Mouse (Mus musculus) MEL (cell line): ENCODE results near the gene Sort1. TPM values are rescaled to one million over a fixed set of nuclear protein-coding genes. Genes with fewer than 3 reads are reported as not detected.
A peak's percentile ranks its signal among the peaks of the same experiment; 100 is the strongest.

ENCODE experiments used
- DNase-seq: peaks from one replicate; pipeline ENCODE4 v3.0.0; 2011; ENCODE audit warnings: low read depth, low spot score
- H3K27ac ChIP-seq: 2 replicates; pipeline ENCODE4 v1.5.1; 2012; ENCODE audit warnings: low read depth, mild to moderate bottlenecking, control low read depth, low read length, moderate library complexity; ENCODE audit not compliant: control insufficient read depth
- H3K27me3 ChIP-seq, 2 experiments: fragments of 150-350 bp in 1 of 2; sonication (generic) in 1 of 2; 2 replicates each; pipeline ENCODE4 v1.6.1; 2012; ENCODE audit warnings: low read length in 2 of 2, mild to moderate bottlenecking in 2 of 2, improper control_type of control experiment in 1 of 2, moderate library complexity in 1 of 2; ENCODE audit not compliant: insufficient read depth in 2 of 2, control insufficient read depth in 1 of 2
- H3K36me3 ChIP-seq, 2 experiments: 2 replicates each; pipeline ENCODE4 v1.6.1; 2012 to 2014; ENCODE audit warnings: low read length in 2 of 2, improper control_type of control experiment in 1 of 2, inconsistent platforms in 1 of 2, mild to moderate bottlenecking in 1 of 2; ENCODE audit not compliant: insufficient read depth in 2 of 2, control insufficient read depth in 1 of 2
- H3K4me1 ChIP-seq, 2 experiments: fragments of 150-350 bp in 1 of 2; sonication (generic) in 1 of 2; 2 replicates each; pipeline ENCODE4 v1.6.1; 2012; ENCODE audit warnings: low read length in 2 of 2, improper control_type of control experiment in 1 of 2, mild to moderate bottlenecking in 1 of 2; ENCODE audit not compliant: insufficient read depth in 2 of 2, control insufficient read depth in 1 of 2
- H3K4me3 ChIP-seq, 2 experiments: fragments of 150-350 bp in 1 of 2; sonication (generic) in 1 of 2; 2 replicates each; pipeline ENCODE4 v1.5.1; 2012; ENCODE audit warnings: low read depth in 2 of 2, low read length in 2 of 2, mild to moderate bottlenecking in 2 of 2, moderate library complexity in 2 of 2, control low read depth in 1 of 2, improper control_type of control experiment in 1 of 2; ENCODE audit not compliant: control insufficient read depth in 1 of 2, insufficient read depth in 1 of 2
- H3K79me2 ChIP-seq: 2 replicates; pipeline ENCODE4 v1.6.1; 2012; ENCODE audit warnings: mild to moderate bottlenecking, low read length, moderate library complexity; ENCODE audit not compliant: control insufficient read depth, poor library complexity, insufficient read depth
- H3K9ac ChIP-seq: 2 replicates; pipeline ENCODE4 v1.6.1; 2012; ENCODE audit warnings: low read depth, mild to moderate bottlenecking, control low read depth, low read length, moderate library complexity; ENCODE audit not compliant: control insufficient read depth, poor library complexity, severe bottlenecking
- H3K9me3 ChIP-seq: fragments of 150-350 bp; sonication (generic); replicated peaks from 2 replicates; pipeline ENCODE4 v1.6.1; 2012; ENCODE audit warnings: mild to moderate bottlenecking, low read length, improper control_type of control experiment, moderate library complexity; ENCODE audit not compliant: insufficient read depth
- CHD1 ChIP-seq: IDR thresholded peaks from 2 replicates; pipeline ENCODE4 v1.6.1; 2012; ENCODE audit warnings: low read depth, mild to moderate bottlenecking, inconsistent platforms, low read length, improper control_type of control experiment
- CTCF ChIP-seq, 3 experiments: IDR thresholded peaks in 2 of 3; conservative IDR thresholded peaks in 1 of 3; 2 replicates each; pipeline ENCODE4 v1.5.1; 2011 to 2012; ENCODE audit warnings: low read length in 3 of 3, low read depth in 2 of 3, mild to moderate bottlenecking in 2 of 3, improper control_type of control experiment in 1 of 3, inconsistent platforms in 1 of 3, mixed read lengths in 1 of 3, moderate library complexity in 1 of 3; ENCODE audit not compliant: control insufficient read depth in 1 of 3, insufficient read depth in 1 of 3, poor library complexity in 1 of 3, severe bottlenecking in 1 of 3
- EP300 ChIP-seq, 2 experiments: IDR thresholded peaks; 2 replicates each; pipeline ENCODE4 v1.6.1; 2011; ENCODE audit warnings: improper control_type of control experiment in 2 of 2, low read length in 2 of 2, low read depth in 1 of 2, mild to moderate bottlenecking in 1 of 2
- ETS1 ChIP-seq: IDR thresholded peaks from 2 replicates; pipeline ENCODE4 v1.6.1; 2012; ENCODE audit warnings: low read depth, mild to moderate bottlenecking, inconsistent platforms, low read length, improper control_type of control experiment, moderate library complexity
- GATA1 ChIP-seq: IDR thresholded peaks from 2 replicates; pipeline ENCODE4 v1.6.1; 2011; ENCODE audit warnings: low read depth, low read length, improper control_type of control experiment
- MAFK ChIP-seq: IDR thresholded peaks from 2 replicates; pipeline ENCODE4 v1.6.1; 2011; ENCODE audit warnings: low read depth, mild to moderate bottlenecking, low read length, improper control_type of control experiment, borderline replicate concordance
- MAX ChIP-seq: IDR thresholded peaks from 2 replicates; pipeline ENCODE4 v1.6.1; 2011; ENCODE audit warnings: low read length, improper control_type of control experiment
- MAZ ChIP-seq: IDR thresholded peaks from 2 replicates; pipeline ENCODE4 v1.6.1; 2012; ENCODE audit warnings: low read depth, mild to moderate bottlenecking, inconsistent platforms, low read length, improper control_type of control experiment
- MXI1 ChIP-seq: IDR thresholded peaks from 2 replicates; pipeline ENCODE4 v1.6.1; 2011; ENCODE audit warnings: mild to moderate bottlenecking, low read depth, low read length, improper control_type of control experiment
- MYB ChIP-seq: IDR thresholded peaks from 2 replicates; pipeline ENCODE4 v1.6.1; 2011; ENCODE audit warnings: mild to moderate bottlenecking, low read depth, low read length, improper control_type of control experiment
- MYC ChIP-seq: IDR thresholded peaks from 2 replicates; pipeline ENCODE4 v1.6.1; 2011; ENCODE audit warnings: low read depth, mild to moderate bottlenecking, low read length, improper control_type of control experiment, moderate library complexity
- NELFE ChIP-seq: IDR thresholded peaks from 2 replicates; pipeline ENCODE4 v1.6.1; 2011; ENCODE audit warnings: low read depth, low read length, improper control_type of control experiment
- NRF1 ChIP-seq: IDR thresholded peaks from 2 replicates; pipeline ENCODE4 v1.6.1; 2014; ENCODE audit warnings: low read depth, mild to moderate bottlenecking, inconsistent platforms, low read length, improper control_type of control experiment, moderate library complexity; ENCODE audit not compliant: poor library complexity, insufficient read depth, severe bottlenecking
- POLR2AphosphoS5 ChIP-seq: IDR thresholded peaks from 2 replicates; pipeline ENCODE4 v1.6.1; 2012; ENCODE audit warnings: low read depth, borderline replicate concordance, mild to moderate bottlenecking, inconsistent platforms, low read length, moderate library complexity, mixed read lengths
- SIN3A ChIP-seq: IDR thresholded peaks from 2 replicates; pipeline ENCODE4 v1.6.1; 2012; ENCODE audit warnings: low read length, improper control_type of control experiment, inconsistent platforms
- SMC3 ChIP-seq: IDR thresholded peaks from 2 replicates; pipeline ENCODE4 v1.6.1; 2011; ENCODE audit warnings: low read depth, low read length, improper control_type of control experiment
- TAL1 ChIP-seq: IDR thresholded peaks from 2 replicates; pipeline ENCODE4 v1.6.1; 2012; ENCODE audit warnings: mild to moderate bottlenecking, inconsistent platforms, low read length, moderate library complexity, mixed read lengths
- TBP ChIP-seq: IDR thresholded peaks from 2 replicates; pipeline ENCODE4 v1.8.0; 2011; ENCODE audit warnings: low read depth, low read length, improper control_type of control experiment
- UBTF ChIP-seq: IDR thresholded peaks from 2 replicates; pipeline ENCODE4 v1.6.1; 2012; ENCODE audit warnings: low read depth, mild to moderate bottlenecking, inconsistent platforms, low read length, improper control_type of control experiment, moderate library complexity, borderline replicate concordance; ENCODE audit not compliant: insufficient read depth
- ZC3H11A ChIP-seq: IDR thresholded peaks from 2 replicates; pipeline ENCODE4 v1.6.1; 2012; ENCODE audit warnings: low read depth, mild to moderate bottlenecking, inconsistent platforms, low read length, improper control_type of control experiment
- ZKSCAN1 ChIP-seq: IDR thresholded peaks from 2 replicates; pipeline ENCODE4 v1.6.1; 2012; ENCODE audit warnings: low read depth, mild to moderate bottlenecking, inconsistent platforms, low read length, improper control_type of control experiment, moderate library complexity
- ZMIZ1 ChIP-seq: IDR thresholded peaks from 2 replicates; pipeline ENCODE4 v1.6.1; 2012; ENCODE audit warnings: low read depth, mild to moderate bottlenecking, inconsistent platforms, low read length, improper control_type of control experiment, moderate library complexity
- polyA plus RNA-seq, 2 experiments: library from polyadenylated mRNA; stranded (reverse) in 1 of 2; unstranded in 1 of 2; fragments of >175 nt in 1 of 2; fragments of >200 nt in 1 of 2; gene quantifications; 2 replicates each; pipeline versions ENCODE4 v1.2.1 to v1.2.4; 2012; ENCODE audit warnings: low replicate concordance in 2 of 2, low read depth in 1 of 2; ENCODE audit not compliant: insufficient read length in 2 of 2, insufficient read depth in 1 of 2, missing spikeins in 1 of 2
- total RNA-seq: library from RNA; depleted of rRNA; stranded (reverse); fragments of 300-350 nt; gene quantifications from 2 replicates; pipeline ENCODE4 v1.2.3, GENCODE M21; 2012

Sort1 gene
- total and polyA plus RNA-seq, 3 experiments = 10.2 to 28.3 (median 22.7) TPM

DNA sequence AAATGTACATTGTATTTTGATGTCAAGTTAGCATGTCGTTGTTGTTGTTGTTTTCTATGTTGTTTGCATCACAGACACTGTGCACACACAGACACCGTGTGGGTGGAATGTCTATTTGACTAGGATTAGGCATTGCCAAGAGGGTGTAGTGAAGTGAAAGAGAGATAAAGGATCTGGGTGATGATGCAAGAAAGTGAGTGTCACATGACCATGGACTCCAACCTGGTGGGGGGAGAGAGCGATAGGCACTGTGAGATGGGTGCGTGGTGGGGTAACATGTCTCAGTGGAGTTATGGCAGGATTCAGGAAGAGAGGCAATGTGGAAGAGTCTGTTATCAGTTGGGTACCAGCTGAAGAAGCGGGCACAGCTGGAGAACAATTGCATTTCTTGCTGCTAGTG is 84.8 kb downstream of the Sort1 start (continued):
- TF ChIP-seq MAZ (no peak), TBP (no peak), TAL1 (peak; percentile 26; the same call in 1 of the 2 replicates), ZC3H11A (no peak), SIN3A (no peak), MYB (no peak), ETS1 (peak; percentile 86), POLR2AphosphoS5 (no peak), NRF1 (no peak), UBTF (no peak), EP300 (IDR thresholded peaks at IDR 0.05; ENCODE audit: low read depth in 1 of 2, low read length in 2 of 2) (0 out of 4 replicates have a peak, but pooled peaks of 1 of the 2 experiments have one; percentile 15)

DNA sequence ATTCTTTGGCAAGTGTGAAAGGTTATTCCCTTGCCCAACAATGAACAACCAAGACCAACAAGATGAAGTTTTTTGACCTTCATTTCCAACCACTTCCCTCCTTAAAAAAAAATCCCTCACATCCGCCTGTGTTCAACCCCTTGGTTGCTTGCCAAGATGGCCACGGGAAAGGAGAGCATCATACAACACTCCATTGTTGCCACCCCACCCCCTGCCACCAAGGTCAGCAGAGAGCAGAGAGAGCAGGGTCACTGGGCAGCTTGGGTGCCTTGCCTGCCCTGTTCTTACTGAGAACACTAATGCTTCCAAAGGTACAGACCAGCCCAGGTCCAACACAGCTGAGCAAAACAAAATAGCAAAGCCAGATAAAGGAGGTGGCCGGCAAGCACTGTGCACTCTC is 88.4 kb downstream of the Sort1 start:
- TF ChIP-seq MAX = no peak
- TF ChIP-seq ZMIZ1 = no peak
- no peak for TF ChIP-seq MXI1
- TF ChIP-seq NRF1 = no peak
- TF ChIP-seq SIN3A = no peak
- no peak for TF ChIP-seq MYB
- TF ChIP-seq POLR2AphosphoS5 = no peak
- no peak for TF ChIP-seq MAFK
- no peak for TF ChIP-seq CTCF (IDR thresholded peaks at IDR 0.05 in 2 of 3, conservative IDR thresholded peaks at IDR 0.05 in 1 of 3; ENCODE audit: control insufficient read depth in 1 of 3, insufficient read depth in 1 of 3, low read depth in 2 of 3, low read length in 3 of 3, poor library complexity in 1 of 3, severe bottlenecking in 1 of 3)
- TF ChIP-seq MYC = no peak
- TF ChIP-seq SMC3 = no peak
- TF ChIP-seq ZKSCAN1 = no peak
- TF ChIP-seq MAZ = no peak
- TF ChIP-seq UBTF = no peak
- no peak for TF ChIP-seq CHD1
- TF ChIP-seq TBP = no peak
- TF ChIP-seq NELFE = no peak
- no peak for TF ChIP-seq GATA1
- H3K4me3 ChIP-seq = no peak overlapping the region
- no peaks in the 10 kb centered on the region for H3K79me2 ChIP-seq
- no peaks in the 10 kb centered on the region for H3K9me3 ChIP-seq
- peaks cover 10% of the 10 kb centered on the region in 2 experiments for H3K4me1 ChIP-seq
- H3K9ac ChIP-seq = no peak overlapping the region
- DNase-seq = no peak
- no peak overlapping the region for H3K27ac ChIP-seq
- H3K36me3 ChIP-seq = peaks cover 0 to 7% of the 10 kb centered on the region in 2 experiments; a peak in 2 of 4 replicates
- no peaks in the 10 kb centered on the region for H3K27me3 ChIP-seq
